Mouse (Mus musculus): ENCODE measurements around the gene Cdk15. TPM values are rescaled to one million over a fixed set of nuclear protein-coding genes. Genes with fewer than 3 reads are reported as not detected.

Cdk15 gene
- total RNA-seq, 2 experiments from 2014 or later: 0.33 TPM; not detected in 1

DNA sequence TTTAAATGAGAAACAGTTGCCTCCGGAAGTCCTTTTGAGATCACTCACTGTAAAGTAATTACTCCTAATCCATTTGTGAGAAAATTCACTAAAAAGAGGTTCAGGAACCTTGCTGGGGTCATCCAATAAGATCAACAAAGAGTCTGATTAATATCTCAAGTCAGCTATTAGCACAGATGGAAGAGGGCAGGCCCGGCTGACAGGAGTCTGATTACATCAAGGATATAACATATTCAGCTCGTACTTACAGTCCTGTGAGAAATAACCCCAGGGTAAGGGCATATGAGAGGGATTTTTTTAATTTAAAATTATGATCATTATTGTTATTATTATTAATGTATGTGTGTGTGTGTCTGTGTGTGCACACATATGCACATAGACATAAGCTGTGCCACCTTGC is 15.5 kb downstream of the Cdk15 start:
- no peak for DNase-seq (ENCODE audit: low spot score in 2 of 2)

DNA sequence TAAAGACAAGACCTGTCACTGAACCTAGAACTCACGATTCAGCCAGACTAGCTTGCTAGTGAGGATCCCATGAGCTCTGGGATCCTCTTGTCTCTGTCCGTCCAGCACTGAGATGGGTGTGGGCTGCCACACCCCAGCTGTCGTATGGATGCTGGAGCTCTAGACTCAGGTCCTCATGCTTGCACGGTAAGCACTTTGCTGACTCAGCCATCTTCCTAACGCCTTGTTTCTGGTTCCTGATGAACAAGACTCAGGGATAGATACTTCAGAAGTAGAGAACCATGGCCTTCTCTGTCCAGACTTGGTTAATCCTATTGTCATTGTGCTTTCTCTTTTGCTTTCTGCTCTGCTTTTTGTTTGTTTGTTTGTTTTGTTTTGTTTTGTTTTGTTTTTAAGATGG is 29.2 kb downstream of the Cdk15 start:
- no peak for DNase-seq (ENCODE audit: low spot score in 2 of 2)

- DNase-seq (ENCODE audit: low spot score in 2 of 2): no peak
These were observed 29.7 kb downstream of the Cdk15 start for GRCm38 (mm10) chr1:59286316-59286850.

DNA sequence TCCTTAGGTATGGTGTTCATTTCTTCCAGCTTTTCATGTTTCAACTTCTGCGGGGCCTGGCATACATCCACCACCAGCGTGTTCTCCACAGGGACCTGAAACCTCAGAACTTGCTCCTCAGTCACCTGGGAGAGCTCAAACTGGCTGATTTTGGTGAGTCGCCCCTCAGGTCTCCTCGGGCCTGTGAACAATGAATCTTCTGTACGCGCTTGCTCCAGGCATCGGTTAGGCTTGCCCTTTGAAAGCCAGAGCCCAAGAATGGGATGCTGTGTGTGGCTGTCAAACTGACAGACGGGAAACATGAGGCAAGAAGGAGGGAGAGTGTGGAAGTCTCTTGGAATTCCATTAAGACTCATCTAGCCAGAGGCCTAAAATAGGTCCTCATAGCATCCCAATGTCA is 31.0 kb downstream of the Cdk15 start:
- DNase-seq (ENCODE audit: low spot score in 2 of 2): no peak

DNA sequence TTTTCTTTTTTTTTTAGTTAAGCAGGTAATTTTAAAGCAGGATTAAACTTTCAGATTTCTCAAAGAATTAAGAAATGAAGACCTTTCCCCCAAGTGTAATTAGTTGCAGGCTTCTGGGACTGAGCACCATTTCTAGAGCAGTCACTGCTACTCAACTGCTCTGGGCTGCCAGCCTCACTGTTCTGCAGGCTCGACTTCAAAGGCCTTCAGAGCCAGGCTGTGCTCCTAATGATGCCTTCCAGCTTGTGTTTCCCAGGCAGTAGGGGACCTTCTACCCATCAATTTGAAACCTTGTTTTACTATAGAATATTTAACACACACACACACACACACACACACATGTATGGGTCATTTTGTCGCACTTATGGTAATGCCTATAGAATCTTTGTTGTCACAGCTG is 34.9 kb downstream of the Cdk15 start:
- DNase-seq (ENCODE audit: low spot score in 2 of 2): no peak

DNA sequence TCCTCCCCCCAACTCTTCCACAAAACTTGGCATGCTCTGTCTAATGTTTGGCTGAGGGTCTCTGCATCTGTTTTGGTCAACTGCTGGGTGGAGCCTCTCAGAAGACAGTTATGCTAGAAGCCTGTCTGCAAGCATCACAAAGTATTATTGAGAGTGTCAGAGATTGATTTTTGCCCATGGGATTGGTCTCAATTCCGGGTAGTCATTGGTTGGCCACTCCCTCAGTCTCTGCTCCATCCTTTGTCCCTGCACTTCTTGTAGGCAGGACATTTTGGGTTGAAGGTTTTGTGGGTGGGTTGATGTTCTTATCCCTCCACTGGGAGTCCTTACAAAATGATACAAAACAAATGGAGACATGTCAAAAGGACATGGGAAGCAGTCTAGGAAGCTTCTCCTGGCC is 39.1 kb downstream of the Cdk15 start:
- no peak for DNase-seq (ENCODE audit: low spot score in 2 of 2)

DNA sequence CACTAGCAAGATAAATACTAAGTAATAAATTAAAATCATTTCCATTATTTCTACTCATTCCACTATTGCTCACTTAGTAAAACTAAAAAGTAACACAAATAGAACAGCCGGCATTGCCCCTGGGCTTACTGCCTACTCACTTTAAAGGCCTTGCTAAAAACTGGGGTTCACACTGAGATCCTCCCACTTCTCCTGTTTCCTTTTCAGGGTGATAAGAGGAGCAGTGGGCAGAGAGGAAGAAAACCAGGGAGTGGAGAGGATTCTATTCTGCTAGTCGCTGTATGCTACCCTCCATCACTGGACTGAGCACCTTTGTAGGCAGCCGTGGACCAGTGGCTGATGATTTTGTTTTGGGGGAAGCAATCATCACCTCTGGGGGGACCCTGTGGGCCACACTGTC is 40.5 kb downstream of the Cdk15 start:
- no peak for DNase-seq (ENCODE audit: low spot score in 2 of 2)

GRCm38 (mm10) chr1:59298491-59299090 is 41.9 kb downstream of the Cdk15 start:
- DNase-seq (ENCODE audit: low spot score in 2 of 2): no peak

DNA sequence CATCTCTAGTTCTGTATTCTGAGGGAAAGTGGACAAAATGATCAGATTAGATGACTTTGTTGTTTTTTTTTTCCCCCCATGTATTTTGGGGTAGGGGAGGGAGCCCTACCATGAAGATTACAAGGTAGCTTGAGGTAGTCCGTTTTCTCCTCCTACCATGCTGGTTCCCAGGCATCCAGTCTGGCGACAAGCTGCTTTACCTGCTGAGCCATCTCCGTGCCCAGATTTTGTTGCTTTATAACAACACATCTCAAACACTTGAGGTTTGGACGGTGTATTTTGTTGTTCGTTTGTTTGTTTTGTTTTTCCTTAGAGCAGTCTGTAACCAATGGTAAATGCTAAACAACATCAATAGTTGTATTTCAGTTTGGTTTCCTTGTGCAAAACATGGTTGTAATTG is 50.6 kb downstream of the Cdk15 start:
- DNase-seq (ENCODE audit: low spot score in 2 of 2): no peak

DNA sequence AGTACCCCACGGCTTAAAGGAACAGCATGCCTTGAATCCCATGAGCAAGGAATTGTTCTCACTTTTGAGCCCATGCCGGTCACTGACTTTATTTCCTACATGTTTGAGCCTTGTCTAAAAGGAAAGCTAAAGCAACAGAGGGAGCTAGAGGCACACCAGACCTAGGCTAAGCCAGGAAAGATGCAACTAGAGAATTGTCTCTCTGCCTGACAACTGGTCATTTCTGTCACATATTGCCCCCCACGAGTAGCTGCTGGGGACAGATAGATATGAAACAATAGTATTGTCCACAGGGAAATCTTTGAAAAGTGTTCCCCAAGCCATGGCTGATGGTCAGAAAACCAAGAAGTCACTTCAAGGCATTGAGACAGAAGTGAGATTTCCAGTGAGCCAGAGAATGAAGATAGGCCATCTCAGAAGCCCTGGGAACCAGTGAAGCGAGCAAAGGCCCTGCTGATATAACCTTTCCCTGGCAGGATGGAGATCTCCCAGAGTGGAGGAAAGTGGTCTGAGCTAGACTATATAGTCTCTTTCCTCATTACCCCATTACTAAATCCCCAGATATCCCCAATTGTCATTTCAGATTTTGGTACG is 54.7 kb downstream of the Cdk15 start:
- DNase-seq (ENCODE audit: low spot score in 2 of 2): no peak

GRCm38 (mm10) chr1:59312187-59313153 is 55.8 kb downstream of the Cdk15 start:
- no peak for DNase-seq (ENCODE audit: low spot score in 2 of 2)

GRCm38 (mm10) chr1:59313154-59313940 is 56.6 kb downstream of the Cdk15 start:
- DNase-seq (ENCODE audit: low spot score in 2 of 2): no peak

DNA sequence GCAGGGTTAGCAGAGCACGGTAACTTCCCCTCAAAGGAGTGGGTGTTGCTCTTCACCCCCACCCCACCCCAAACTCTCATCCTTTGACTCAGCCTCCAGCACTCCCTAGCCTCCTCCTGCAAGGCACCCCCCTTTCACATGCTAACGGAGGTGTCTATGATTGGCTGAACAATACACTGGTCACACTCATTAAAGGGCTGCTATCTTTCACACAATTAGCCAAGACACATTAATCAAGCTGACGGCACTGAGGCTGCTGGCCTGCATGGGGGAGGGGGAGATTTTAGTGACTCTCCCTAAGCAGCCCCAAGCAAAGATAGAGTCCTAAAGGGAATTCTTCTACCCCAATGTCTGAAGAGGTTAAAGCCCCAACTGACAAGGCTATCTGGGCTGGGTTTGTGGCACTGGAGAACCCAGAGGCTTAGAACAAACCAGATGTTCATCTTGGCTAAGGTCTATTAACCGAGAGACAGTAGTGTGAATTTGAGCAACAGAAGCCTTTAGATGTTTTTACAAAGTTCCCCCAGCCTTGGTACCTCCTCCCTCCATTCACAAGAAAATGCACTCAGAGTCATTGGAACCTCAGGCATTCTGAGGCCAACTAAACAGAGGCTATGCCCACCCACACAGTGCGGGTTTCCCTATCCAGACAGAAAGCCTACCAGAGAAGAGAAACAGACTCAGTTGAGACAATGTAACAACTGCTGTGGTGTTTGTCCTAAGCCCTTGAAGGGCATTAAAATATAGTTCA is 58.5 kb downstream of the Cdk15 start:
- no peak for DNase-seq (ENCODE audit: low spot score in 2 of 2)

DNA sequence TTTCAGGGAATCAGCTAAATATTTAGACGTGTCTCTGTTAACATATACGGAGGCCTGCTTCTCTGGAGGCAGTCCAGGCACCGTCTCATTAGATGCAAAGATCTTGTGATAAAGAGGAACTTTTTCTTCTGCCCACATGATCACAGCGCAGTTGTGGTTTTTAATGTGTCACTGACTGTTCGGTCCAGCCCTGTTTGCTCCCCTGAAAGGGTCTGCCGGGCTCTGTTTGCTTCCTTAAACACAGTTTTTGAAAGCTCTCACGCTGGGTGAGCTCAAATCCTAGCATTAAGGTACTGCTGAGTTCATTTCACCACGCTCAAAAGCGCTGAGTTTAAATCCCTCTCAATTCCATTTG is 59.3 kb downstream of the Cdk15 start:
- DNase-seq (ENCODE audit: low spot score in 2 of 2): no peak

DNA sequence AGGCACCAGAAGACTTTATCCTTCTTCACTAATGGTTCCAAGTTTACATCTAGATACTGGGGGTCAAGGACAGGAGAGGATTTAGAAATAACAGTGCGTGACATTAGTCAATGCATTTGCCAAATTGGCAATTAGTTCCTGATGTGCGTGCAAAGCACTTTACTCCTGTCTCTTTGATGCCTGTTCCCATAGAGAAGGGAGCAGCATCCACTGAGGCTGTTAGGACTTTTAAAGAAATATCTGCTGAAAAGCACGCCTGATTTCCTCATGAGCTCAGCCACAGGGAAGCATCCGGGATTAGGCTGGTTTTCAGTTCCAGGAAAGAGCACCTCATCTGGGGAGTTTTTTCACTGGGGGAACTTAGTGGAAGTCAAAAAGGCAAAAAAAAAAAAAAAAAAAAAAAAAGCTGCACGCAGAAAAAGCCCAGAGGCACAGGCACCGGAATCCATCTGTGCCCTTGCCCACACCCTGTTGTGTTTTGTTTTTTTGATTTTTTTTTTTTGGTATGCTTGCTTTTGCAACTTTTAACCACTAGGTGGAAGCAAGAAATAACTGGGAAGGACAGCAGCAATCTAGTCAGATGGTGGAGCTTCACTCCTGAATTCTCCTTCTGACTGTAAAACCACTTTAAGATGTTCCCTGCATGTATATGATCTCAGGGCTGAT is 59.8 kb downstream of the Cdk15 start:
- no peak for DNase-seq (ENCODE audit: low spot score in 2 of 2)

- DNase-seq (ENCODE audit: low spot score in 2 of 2): no peak
These were observed 60.7 kb downstream of the Cdk15 start for GRCm38 (mm10) chr1:59317397-59317796.

- no peak for DNase-seq (ENCODE audit: low spot score in 2 of 2)
These were observed 62.2 kb downstream of the Cdk15 start for GRCm38 (mm10) chr1:59318878-59319277.

GRCm38 (mm10) chr1:59321076-59321879 is 64.6 kb downstream of the Cdk15 start:
- no peak for DNase-seq (ENCODE audit: low spot score in 2 of 2)
